Mouse (Mus musculus): ENCODE data around the gene 1700029F12Rik. TPM values are rescaled to one million over a fixed set of nuclear protein-coding genes. Genes with fewer than 3 reads are reported as not detected.

1700029F12Rik gene
- polyA plus RNA-seq, 1 experiment from 2014 or later: not detected

GRCm38 (mm10) chr13:97014366-97014765 lies 19.8 kb downstream of the 1700029F12Rik start:
- no peaks in the 10 kb centered on the region for H3K27me3 ChIP-seq (replicated peaks; ENCODE audit: control insufficient read depth, insufficient read depth, low read length)
- H3K9ac ChIP-seq (ENCODE audit: low read length): no peak overlapping the region
- no peak for DNase-seq (ENCODE audit: low spot score)
- no peaks in the 10 kb centered on the region for H3K9me3 ChIP-seq (ENCODE audit: control insufficient read depth, low read length)
- no peak for ATAC-seq (replicated peaks; ENCODE audit: low FRiP score, low TSS enrichment, low read depth)
- H3K36me3 ChIP-seq (ENCODE audit: control insufficient read depth, insufficient read depth, low read length): no peaks in the 10 kb centered on the region
- no peaks in the 10 kb centered on the region for H3K4me1 ChIP-seq (replicated peaks; ENCODE audit: control insufficient read depth, insufficient read depth, low read length)
- H3K4me3 ChIP-seq (ENCODE audit: low read depth, low read length): no peak overlapping the region
- no peak overlapping the region for H3K27ac ChIP-seq (ENCODE audit: low read depth)
- WGBS: 83% methylated on average over 4 of the region's 4 CpGs
- H3K4me2 ChIP-seq (ENCODE audit: low read length): no peak overlapping the region

GRCm38 (mm10) chr13:97008266-97009153 lies 25.7 kb downstream of the 1700029F12Rik start:
- Histone ChIP-seq H3K36me3 (ENCODE audit: control insufficient read depth, insufficient read depth, low read length) (no peaks in the 10 kb centered on the region), H3K4me2 (ENCODE audit: low read length) (peak overlapping the region; percentile 70), H3K9ac (ENCODE audit: low read length) (peak overlapping the region; percentile 34; the same call in 1 of the 2 replicates), H3K4me1 (replicated peaks; ENCODE audit: control insufficient read depth, insufficient read depth, low read length) (no peaks in the 10 kb centered on the region), H3K27me3 (replicated peaks; ENCODE audit: control insufficient read depth, insufficient read depth, low read length) (no peaks in the 10 kb centered on the region), H3K9me3 (ENCODE audit: control insufficient read depth, low read length) (no peaks in the 10 kb centered on the region), H3K27ac (ENCODE audit: low read depth) (no peak overlapping the region), H3K4me3 (ENCODE audit: low read depth, low read length) (peak overlapping the region; percentile 39)
- WGBS: 2% methylated on average over 19 of the region's 19 CpGs
- ATAC-seq (replicated peaks; ENCODE audit: low FRiP score, low TSS enrichment, low read depth) (0 out of 2 replicates have a peak, but pooled peaks have one; percentile 40), DNase-seq (ENCODE audit: low spot score) (peak; percentile 86)

- ATAC-seq (replicated peaks; ENCODE audit: low FRiP score, low TSS enrichment, low read depth) (peak; percentile 63; the same call in 1 of the 2 replicates), DNase-seq (ENCODE audit: low spot score) (peak; percentile 69)
- Histone ChIP-seq H3K4me2 (ENCODE audit: low read length) (peak overlapping the region; percentile 73), H3K4me3 (ENCODE audit: low read depth, low read length) (peak overlapping the region; percentile 39), H3K4me1 (replicated peaks; ENCODE audit: control insufficient read depth, insufficient read depth, low read length) (no peaks in the 10 kb centered on the region), H3K27ac (ENCODE audit: low read depth) (no peak overlapping the region), H3K27me3 (replicated peaks; ENCODE audit: control insufficient read depth, insufficient read depth, low read length) (no peaks in the 10 kb centered on the region), H3K36me3 (ENCODE audit: control insufficient read depth, insufficient read depth, low read length) (no peaks in the 10 kb centered on the region), H3K9me3 (ENCODE audit: control insufficient read depth, low read length) (no peaks in the 10 kb centered on the region), H3K9ac (ENCODE audit: low read length) (peak overlapping the region; percentile 45)
- 1% methylated on average over 21 of the region's 21 CpGs for WGBS
Observed at GRCm38 (mm10) chr13:97007501-97008265, 26.5 kb downstream of the 1700029F12Rik start.

GRCm38 (mm10) chr13:97006784-97007183 lies 27.4 kb downstream of the 1700029F12Rik start:
- Histone ChIP-seq H3K27ac (ENCODE audit: low read depth) (no peak overlapping the region), H3K36me3 (ENCODE audit: control insufficient read depth, insufficient read depth, low read length) (no peaks in the 10 kb centered on the region), H3K4me1 (replicated peaks; ENCODE audit: control insufficient read depth, insufficient read depth, low read length) (no peaks in the 10 kb centered on the region), H3K27me3 (replicated peaks; ENCODE audit: control insufficient read depth, insufficient read depth, low read length) (no peaks in the 10 kb centered on the region), H3K9ac (ENCODE audit: low read length) (no peak overlapping the region), H3K4me2 (ENCODE audit: low read length) (peak overlapping the region; percentile 73), H3K9me3 (ENCODE audit: control insufficient read depth, low read length) (no peaks in the 10 kb centered on the region), H3K4me3 (ENCODE audit: low read depth, low read length) (no peak overlapping the region)
- ATAC-seq (replicated peaks; ENCODE audit: low FRiP score, low TSS enrichment, low read depth) (no peak), DNase-seq (ENCODE audit: low spot score) (no peak)
- WGBS: 50% methylated on average over 2 of the region's 2 CpGs

GRCm38 (mm10) chr13:96997080-96997479 lies 37.1 kb downstream of the 1700029F12Rik start:
- ATAC-seq (replicated peaks; ENCODE audit: low FRiP score, low TSS enrichment, low read depth): no peak
- 79% methylated on average over 1 of the region's 1 CpGs for WGBS
- H3K9me3 ChIP-seq (ENCODE audit: control insufficient read depth, low read length): no peaks in the 10 kb centered on the region
- H3K9ac ChIP-seq (ENCODE audit: low read length): no peak overlapping the region
- no peak for DNase-seq (ENCODE audit: low spot score)
- no peak overlapping the region for H3K27ac ChIP-seq (ENCODE audit: low read depth)
- H3K4me2 ChIP-seq (ENCODE audit: low read length): no peak overlapping the region
- H3K27me3 ChIP-seq (replicated peaks; ENCODE audit: control insufficient read depth, insufficient read depth, low read length): no peaks in the 10 kb centered on the region
- no peak overlapping the region for H3K4me3 ChIP-seq (ENCODE audit: low read depth, low read length)
- no peaks in the 10 kb centered on the region for H3K36me3 ChIP-seq (ENCODE audit: control insufficient read depth, insufficient read depth, low read length)
- no peaks in the 10 kb centered on the region for H3K4me1 ChIP-seq (replicated peaks; ENCODE audit: control insufficient read depth, insufficient read depth, low read length)

- 58% methylated on average over 5 of the region's 5 CpGs for WGBS
- H3K27me3 ChIP-seq (replicated peaks; ENCODE audit: control insufficient read depth, insufficient read depth, low read length): no peaks in the 10 kb centered on the region
- ATAC-seq (replicated peaks; ENCODE audit: low FRiP score, low TSS enrichment, low read depth): no peak
- H3K9ac ChIP-seq (ENCODE audit: low read length): no peak overlapping the region
- peak; percentile 16 for DNase-seq (ENCODE audit: low spot score)
- H3K36me3 ChIP-seq (ENCODE audit: control insufficient read depth, insufficient read depth, low read length): no peaks in the 10 kb centered on the region
- H3K4me1 ChIP-seq (replicated peaks; ENCODE audit: control insufficient read depth, insufficient read depth, low read length): no peaks in the 10 kb centered on the region
- H3K4me3 ChIP-seq (ENCODE audit: low read depth, low read length): no peak overlapping the region
- H3K9me3 ChIP-seq (ENCODE audit: control insufficient read depth, low read length): no peaks in the 10 kb centered on the region
- no peak overlapping the region for H3K27ac ChIP-seq (ENCODE audit: low read depth)
- H3K4me2 ChIP-seq (ENCODE audit: low read length): no peak overlapping the region
Observed at GRCm38 (mm10) chr13:96995243-96995642, 38.9 kb downstream of the 1700029F12Rik start.

GRCm38 (mm10) chr13:96993291-96993989 lies 40.7 kb downstream of the 1700029F12Rik start:
- Histone ChIP-seq H3K9me3 (ENCODE audit: control insufficient read depth, low read length) (no peaks in the 10 kb centered on the region), H3K4me2 (ENCODE audit: low read length) (no peak overlapping the region), H3K27ac (ENCODE audit: low read depth) (no peak overlapping the region), H3K27me3 (replicated peaks; ENCODE audit: control insufficient read depth, insufficient read depth, low read length) (no peaks in the 10 kb centered on the region), H3K4me1 (replicated peaks; ENCODE audit: control insufficient read depth, insufficient read depth, low read length) (no peaks in the 10 kb centered on the region), H3K4me3 (ENCODE audit: low read depth, low read length) (no peak overlapping the region), H3K36me3 (ENCODE audit: control insufficient read depth, insufficient read depth, low read length) (no peaks in the 10 kb centered on the region), H3K9ac (ENCODE audit: low read length) (no peak overlapping the region)
- ATAC-seq (replicated peaks; ENCODE audit: low FRiP score, low TSS enrichment, low read depth) (no peak), DNase-seq (ENCODE audit: low spot score) (peak; percentile 46)
- WGBS: 49% methylated on average over 8 of the region's 8 CpGs

- H3K4me3 ChIP-seq (ENCODE audit: low read depth, low read length): no peak overlapping the region
- H3K9ac ChIP-seq (ENCODE audit: low read length): no peak overlapping the region
- H3K27ac ChIP-seq (ENCODE audit: low read depth): no peak overlapping the region
- no peaks in the 10 kb centered on the region for H3K4me1 ChIP-seq (replicated peaks; ENCODE audit: control insufficient read depth, insufficient read depth, low read length)
- 81% methylated on average over 14 of the region's 14 CpGs for WGBS
- no peaks in the 10 kb centered on the region for H3K27me3 ChIP-seq (replicated peaks; ENCODE audit: control insufficient read depth, insufficient read depth, low read length)
- peak; percentile 15 for DNase-seq (ENCODE audit: low spot score)
- no peaks in the 10 kb centered on the region for H3K36me3 ChIP-seq (ENCODE audit: control insufficient read depth, insufficient read depth, low read length)
- no peaks in the 10 kb centered on the region for H3K9me3 ChIP-seq (ENCODE audit: control insufficient read depth, low read length)
- ATAC-seq (replicated peaks; ENCODE audit: low FRiP score, low TSS enrichment, low read depth): no peak
- H3K4me2 ChIP-seq (ENCODE audit: low read length): no peak overlapping the region
Observed at GRCm38 (mm10) chr13:96990561-96991265, 43.4 kb downstream of the 1700029F12Rik start.
